Mouse (Mus musculus): Measurements from ENCODE around the gene Uhrf1. TPM values are rescaled to one million over a fixed set of nuclear protein-coding genes. Genes with fewer than 3 reads are reported as not detected.

Gene Uhrf1
- polyA plus RNA-seq, 1 experiment from 2014 or later = 51.3 TPM

- Histone ChIP-seq H3K27me3 (no peaks in the 10 kb centered on the region), H3K4me3 (peak overlapping the region; percentile 64), H3K9ac (peak overlapping the region; percentile 70), H3K4me2 (peak overlapping the region; percentile 75), H3K27ac (peak overlapping the region; percentile 94), H3K9me3 (replicated peaks) (no peaks in the 10 kb centered on the region), H3K4me1 (replicated peaks) (peaks cover 37% of the 10 kb centered on the region), H3K36me3 (peaks cover 21% of the 10 kb centered on the region)
- 2% methylated on average over 23 of the region's 23 CpGs for WGBS
- ATAC-seq (replicated peaks; ENCODE audit: insufficient number of reproducible peaks, insufficient read depth, low FRiP score, low read depth) = peak; percentile 5
These were observed 13.5 kb upstream of the Uhrf1 start for GRCm38 (mm10) chr17:56289371-56290331.

GRCm38 (mm10) chr17:56290388-56291170 is 12.5 kb upstream of the Uhrf1 start:
- H3K4me1 ChIP-seq (replicated peaks) = peaks cover 37% of the 10 kb centered on the region
- peak; percentile 92 for ATAC-seq (replicated peaks; ENCODE audit: insufficient number of reproducible peaks, insufficient read depth, low FRiP score, low read depth)
- H3K9me3 ChIP-seq (replicated peaks) = no peaks in the 10 kb centered on the region
- no peaks in the 10 kb centered on the region for H3K27me3 ChIP-seq
- peak overlapping the region; percentile 64 for H3K4me3 ChIP-seq
- H3K4me2 ChIP-seq = peak overlapping the region; percentile 75
- peak overlapping the region; percentile 70 for H3K9ac ChIP-seq
- H3K36me3 ChIP-seq = peaks cover 12% of the 10 kb centered on the region
- H3K27ac ChIP-seq = peak overlapping the region; percentile 94
- 2% methylated on average over 17 of the region's 17 CpGs for WGBS

- Histone ChIP-seq H3K4me2 (peak overlapping the region; percentile 75), H3K4me3 (peak overlapping the region; percentile 64), H3K27me3 (no peaks in the 10 kb centered on the region), H3K36me3 (peaks cover 6% of the 10 kb centered on the region; the same call in 1 of the 2 replicates), H3K9me3 (replicated peaks) (no peaks in the 10 kb centered on the region), H3K9ac (peak overlapping the region; percentile 50), H3K27ac (peak overlapping the region; percentile 94), H3K4me1 (replicated peaks) (peaks cover 37% of the 10 kb centered on the region)
- 1% methylated on average over 16 of the region's 16 CpGs for WGBS
- peak; percentile 84 for ATAC-seq (replicated peaks; ENCODE audit: insufficient number of reproducible peaks, insufficient read depth, low FRiP score, low read depth)
These were observed 12.0 kb upstream of the Uhrf1 start for GRCm38 (mm10) chr17:56291171-56291511.

GRCm38 (mm10) chr17:56291826-56292475 is 11.2 kb upstream of the Uhrf1 start:
- no peak for ATAC-seq (replicated peaks; ENCODE audit: insufficient number of reproducible peaks, insufficient read depth, low FRiP score, low read depth)
- no peaks in the 10 kb centered on the region for H3K9me3 ChIP-seq (replicated peaks)
- peaks cover 37% of the 10 kb centered on the region for H3K4me1 ChIP-seq (replicated peaks)
- peak overlapping the region; percentile 94 for H3K27ac ChIP-seq
- no peak overlapping the region for H3K9ac ChIP-seq
- WGBS = 80% methylated on average over 7 of the region's 7 CpGs
- no peaks in the 10 kb centered on the region for H3K36me3 ChIP-seq
- no peaks in the 10 kb centered on the region for H3K27me3 ChIP-seq
- peak overlapping the region; percentile 75; the same call in 1 of the 2 replicates for H3K4me2 ChIP-seq
- H3K4me3 ChIP-seq = no peak overlapping the region

GRCm38 (mm10) chr17:56292531-56293222 is 10.4 kb upstream of the Uhrf1 start, which contains the start of gene Plin3:
Plin3 (minus strand) TSS chr17:56292873.
- peak within 1 kb of the TSS; percentile 94 for H3K27ac ChIP-seq
- no peak for ATAC-seq (replicated peaks; ENCODE audit: insufficient number of reproducible peaks, insufficient read depth, low FRiP score, low read depth)
- 80% methylated on average over 4 of the region's 4 CpGs for WGBS
- H3K4me3 ChIP-seq = no peak within 1 kb of the TSS
- H3K4me1 ChIP-seq (replicated peaks) = peaks cover 31% of the 10 kb centered on the region
- H3K4me2 ChIP-seq = no peak within 1 kb of the TSS; the same call in 1 of the 2 replicates
- no peaks in the 10 kb centered on the region for H3K9me3 ChIP-seq (replicated peaks)
- no peaks in the 10 kb centered on the region for H3K27me3 ChIP-seq
- no peak within 1 kb of the TSS for H3K9ac ChIP-seq
- H3K36me3 ChIP-seq = no peaks in the 10 kb centered on the region

- Histone ChIP-seq H3K36me3 (no peaks in the 10 kb centered on the region), H3K4me2 (no peak overlapping the region), H3K4me1 (replicated peaks) (peaks cover 25% of the 10 kb centered on the region), H3K9me3 (replicated peaks) (no peaks in the 10 kb centered on the region), H3K27ac (no peak overlapping the region), H3K27me3 (no peaks in the 10 kb centered on the region), H3K9ac (no peak overlapping the region), H3K4me3 (no peak overlapping the region)
- no peak for ATAC-seq (replicated peaks; ENCODE audit: insufficient number of reproducible peaks, insufficient read depth, low FRiP score, low read depth)
- WGBS = 43% methylated on average over 1 of the region's 1 CpGs
These were observed 9.8 kb upstream of the Uhrf1 start for GRCm38 (mm10) chr17:56293291-56293690.

- no peak overlapping the region for H3K4me3 ChIP-seq
- no peaks in the 10 kb centered on the region for H3K9me3 ChIP-seq (replicated peaks)
- no peak overlapping the region for H3K4me2 ChIP-seq
- no peaks in the 10 kb centered on the region for H3K36me3 ChIP-seq
- peaks cover 15% of the 10 kb centered on the region for H3K4me1 ChIP-seq (replicated peaks)
- no peaks in the 10 kb centered on the region for H3K27me3 ChIP-seq
- no peak for ATAC-seq (replicated peaks; ENCODE audit: insufficient number of reproducible peaks, insufficient read depth, low FRiP score, low read depth)
- 83% methylated on average over 19 of the region's 19 CpGs for WGBS
- H3K9ac ChIP-seq = no peak overlapping the region
- no peak overlapping the region for H3K27ac ChIP-seq
These were observed 8.9 kb upstream of the Uhrf1 start for GRCm38 (mm10) chr17:56294241-56294640.

- no peaks in the 10 kb centered on the region for H3K27me3 ChIP-seq
- peaks cover 5% of the 10 kb centered on the region for H3K4me1 ChIP-seq (replicated peaks)
- no peak overlapping the region for H3K27ac ChIP-seq
- no peak for ATAC-seq (replicated peaks; ENCODE audit: insufficient number of reproducible peaks, insufficient read depth, low FRiP score, low read depth)
- no peak overlapping the region for H3K9ac ChIP-seq
- H3K4me3 ChIP-seq = no peak overlapping the region
- no peaks in the 10 kb centered on the region for H3K9me3 ChIP-seq (replicated peaks)
- WGBS = 56% methylated on average over 1 of the region's 1 CpGs
- H3K36me3 ChIP-seq = no peaks in the 10 kb centered on the region
- no peak overlapping the region for H3K4me2 ChIP-seq
These were observed 6.9 kb upstream of the Uhrf1 start for GRCm38 (mm10) chr17:56296201-56296600.

- H3K9me3 ChIP-seq (replicated peaks) = no peaks in the 10 kb centered on the region
- no peak overlapping the region for H3K27ac ChIP-seq
- ATAC-seq (replicated peaks; ENCODE audit: insufficient number of reproducible peaks, insufficient read depth, low FRiP score, low read depth) = no peak
- H3K36me3 ChIP-seq = no peaks in the 10 kb centered on the region
- H3K4me2 ChIP-seq = no peak overlapping the region
- no peak overlapping the region for H3K9ac ChIP-seq
- H3K27me3 ChIP-seq = no peaks in the 10 kb centered on the region
- peaks cover 12% of the 10 kb centered on the region for H3K4me1 ChIP-seq (replicated peaks)
- 97% methylated on average over 1 of the region's 1 CpGs for WGBS
- H3K4me3 ChIP-seq = no peak overlapping the region
These were observed 4.9 kb upstream of the Uhrf1 start for GRCm38 (mm10) chr17:56298238-56298637.

- H3K4me2 ChIP-seq = no peak within 1 kb of the TSS
- ATAC-seq (replicated peaks; ENCODE audit: insufficient number of reproducible peaks, insufficient read depth, low FRiP score, low read depth) = no peak
- WGBS = 90% methylated on average over 9 of the region's 9 CpGs
- peaks cover 26% of the 10 kb centered on the region for H3K4me1 ChIP-seq (replicated peaks)
- H3K27ac ChIP-seq = no peak within 1 kb of the TSS
- H3K9me3 ChIP-seq (replicated peaks) = no peaks in the 10 kb centered on the region
- H3K9ac ChIP-seq = no peak within 1 kb of the TSS
- H3K4me3 ChIP-seq = no peak within 1 kb of the TSS
- H3K27me3 ChIP-seq = no peaks in the 10 kb centered on the region
- H3K36me3 ChIP-seq = no peaks in the 10 kb centered on the region
These were observed 2.9 kb upstream of the Uhrf1 start, which contains the start of gene Arrdc5 for GRCm38 (mm10) chr17:56300186-56300585. Arrdc5 (minus strand) TSS chr17:56300286.

Measured in heart, embryonic 15.5 days (tissue).